Mouse (Mus musculus): ENCODE measurements at regions not wholly inside any gene's neighbourhood (a gene's known extent, or its start where the extent isn't known, plus 50 kb on each side); places are given as distances from the start of the nearest gene placed in this dataset.

GRCm38 (mm10) chr4:22047730-22048455, 116.8 kb downstream of the Faxc start:
- DNase-seq (ENCODE audit: low spot score in 2 of 2) = no peak

GRCm38 (mm10) chr4:22066785-22067433, 135.8 kb downstream of the Faxc start:
- no peak for DNase-seq (ENCODE audit: low spot score in 2 of 2)

GRCm38 (mm10) chr4:22067678-22068299, 136.7 kb downstream of the Faxc start:
- no peak for DNase-seq (ENCODE audit: low spot score in 2 of 2)

- DNase-seq (ENCODE audit: low spot score in 2 of 2) = no peak
These were observed 157.2 kb downstream of the Faxc start for GRCm38 (mm10) chr4:22088209-22088787.

GRCm38 (mm10) chr4:22089637-22090041, 158.5 kb downstream of the Faxc start:
- DNase-seq (ENCODE audit: low spot score in 2 of 2) = no peak

GRCm38 (mm10) chr4:22090536-22090935, 159.4 kb downstream of the Faxc start:
- no peak for DNase-seq (ENCODE audit: low spot score in 2 of 2)

- no peak for DNase-seq (ENCODE audit: low spot score in 2 of 2)
These were observed 161.4 kb downstream of the Faxc start for GRCm38 (mm10) chr4:22092551-22092950.

GRCm38 (mm10) chr4:22095257-22096031, 164.3 kb downstream of the Faxc start:
- no peak for DNase-seq (ENCODE audit: low spot score in 2 of 2)

GRCm38 (mm10) chr4:22098605-22099004, 167.5 kb downstream of the Faxc start:
- no peak for DNase-seq (ENCODE audit: low spot score in 2 of 2)

- DNase-seq (ENCODE audit: low spot score in 2 of 2) = no peak
These were observed 171.3 kb downstream of the Faxc start for GRCm38 (mm10) chr4:22102478-22102877.

GRCm38 (mm10) chr4:22103001-22103587, 172.0 kb downstream of the Faxc start:
- DNase-seq (ENCODE audit: low spot score in 2 of 2) = no peak

GRCm38 (mm10) chr4:22106883-22107282, 175.8 kb downstream of the Faxc start:
- no peak for DNase-seq (ENCODE audit: low spot score in 2 of 2)

GRCm38 (mm10) chr4:22109410-22109809, 178.3 kb downstream of the Faxc start:
- DNase-seq (ENCODE audit: low spot score in 2 of 2) = no peak

GRCm38 (mm10) chr4:22110400-22110799, 179.3 kb downstream of the Faxc start:
- no peak for DNase-seq (ENCODE audit: low spot score in 2 of 2)

- no peak for DNase-seq (ENCODE audit: low spot score in 2 of 2)
These were observed 181.1 kb downstream of the Faxc start for GRCm38 (mm10) chr4:22112209-22112608.

GRCm38 (mm10) chr4:22114451-22114850, 183.3 kb downstream of the Faxc start:
- no peak for DNase-seq (ENCODE audit: low spot score in 2 of 2)

- no peak for DNase-seq (ENCODE audit: low spot score in 2 of 2)
These were observed 188.7 kb downstream of the Faxc start for GRCm38 (mm10) chr4:22119877-22120276.

- DNase-seq (ENCODE audit: low spot score in 2 of 2) = no peak
These were observed 189.8 kb downstream of the Faxc start for GRCm38 (mm10) chr4:22120953-22121352.

- no peak for DNase-seq (ENCODE audit: low spot score in 2 of 2)
These were observed 190.3 kb downstream of the Faxc start for GRCm38 (mm10) chr4:22121397-22121796.

- DNase-seq (ENCODE audit: low spot score in 2 of 2) = no peak
These were observed 193.7 kb downstream of the Faxc start for GRCm38 (mm10) chr4:22124836-22125235.

GRCm38 (mm10) chr4:22130511-22130910, 199.4 kb downstream of the Faxc start:
- DNase-seq (ENCODE audit: low spot score in 2 of 2) = no peak

Data from frontal cortex, postnatal 14 days (tissue).